Mouse (Mus musculus) cerebellum, postnatal 14 days (tissue): ENCODE results near the gene Txndc17.
"Not testable (repeated sequence)": the region's sequence is repeated elsewhere in the genome, so short reads cannot be mapped to it uniquely, and the experiment has no call there.

Source experiments
- DNase-seq, 2 experiments: peaks; one replicate each; pipeline ENCODE4 v3.0.0; 2021; ENCODE audit warnings: mixed read lengths in 2 of 2

Gene Txndc17

GRCm38 (mm10) chr11:72207204-72207833 is at the start of gene Txndc17, which contains the start of gene 4933427D14Rik:
Txndc17 (plus strand) TSS chr11:72207547.
4933427D14Rik (minus strand) TSS chr11:72207459.
- DNase-seq: peak; percentile 85 to 90

- no peak for DNase-seq
Observed at GRCm38 (mm10) chr11:72163198-72163597, 44.1 kb upstream of the Txndc17 start.

GRCm38 (mm10) chr11:72169871-72170270 is 37.5 kb upstream of the Txndc17 start:
- DNase-seq: no peak

GRCm38 (mm10) chr11:72171906-72172305 is 35.4 kb upstream of the Txndc17 start:
- not testable (repeated sequence) for DNase-seq

- DNase-seq: no peak
Observed at GRCm38 (mm10) chr11:72173506-72173905, 33.8 kb upstream of the Txndc17 start.

GRCm38 (mm10) chr11:72174721-72175120 is 32.6 kb upstream of the Txndc17 start:
- DNase-seq: no peak

GRCm38 (mm10) chr11:72175966-72176365 is 31.4 kb upstream of the Txndc17 start:
- no peak for DNase-seq

- DNase-seq: no peak
Observed at GRCm38 (mm10) chr11:72176553-72176952, 30.8 kb upstream of the Txndc17 start.

- no peak for DNase-seq
Observed at GRCm38 (mm10) chr11:72180556-72180955, 26.8 kb upstream of the Txndc17 start.

GRCm38 (mm10) chr11:72181136-72181535 is 26.2 kb upstream of the Txndc17 start:
- DNase-seq: no peak

GRCm38 (mm10) chr11:72184252-72184651 is 23.1 kb upstream of the Txndc17 start:
- DNase-seq: no peak

GRCm38 (mm10) chr11:72190857-72191256 is 16.5 kb upstream of the Txndc17 start:
- no peak for DNase-seq

GRCm38 (mm10) chr11:72194259-72194658 is 13.1 kb upstream of the Txndc17 start:
- DNase-seq: no peak

- no peak for DNase-seq
Observed at GRCm38 (mm10) chr11:72196506-72196905, 10.8 kb upstream of the Txndc17 start.

GRCm38 (mm10) chr11:72203440-72203839 is 3.9 kb upstream of the Txndc17 start:
- DNase-seq: peak; percentile 67 to 78

GRCm38 (mm10) chr11:72205256-72205655 is 2.1 kb upstream of the Txndc17 start:
- peak in 1 of 2 experiments; percentile 31 for DNase-seq

GRCm38 (mm10) chr11:72206341-72207203 is 775 bp upstream of the Txndc17 start, which contains the start of gene Gm43951:
Gm43951 (minus strand) TSS chr11:72206840.
- DNase-seq: peak; percentile 54 to 62

- DNase-seq: no peak
Observed at GRCm38 (mm10) chr11:72207834-72208377, 559 bp downstream of the Txndc17 start.

GRCm38 (mm10) chr11:72214591-72215409 is 7.5 kb downstream of the Txndc17 start:
- DNase-seq: peak; percentile 95 to 97

- peak; percentile 91 to 93 for DNase-seq
Observed at GRCm38 (mm10) chr11:72215410-72215797, 8.1 kb downstream of the Txndc17 start, which contains the start of gene Med31. Med31 (minus strand) TSS chr11:72215592.

GRCm38 (mm10) chr11:72217116-72217515 is 9.8 kb downstream of the Txndc17 start:
- DNase-seq: no peak

- DNase-seq: peak; percentile 78 to 89
Observed at GRCm38 (mm10) chr11:72221278-72221677, 13.9 kb downstream of the Txndc17 start.
